Mouse (Mus musculus) liver, embryonic 13.5 days (tissue): Measurements from ENCODE around the gene Paqr6. TPM values are rescaled to one million over a fixed set of nuclear protein-coding genes. Genes with fewer than 3 reads are reported as not detected.

ENCODE experiments used
- ATAC-seq: fragments of 200-750 bp; cut with Nextera tagmentation; 2 replicates; pipeline ENCODE4 v1.8.0; 2017; ENCODE audit warnings: low read depth, mild to moderate bottlenecking, moderate number of reproducible peaks, moderate library complexity
- DNase-seq: peaks from one replicate; pipeline ENCODE4 v3.0.0; 2022
- H3K27ac ChIP-seq: fragments of 300-500 bp; sonication (generic); 2 replicates; pipeline ENCODE4 v1.5.1; 2015; ENCODE audit warnings: moderate library complexity, mild to moderate bottlenecking, inconsistent platforms
- H3K27me3 ChIP-seq: fragments of 300-500 bp; sonication (generic); 2 replicates; pipeline ENCODE4 v1.6.1; 2015; ENCODE audit warnings: mild to moderate bottlenecking, inconsistent platforms
- H3K36me3 ChIP-seq: fragments of 300-500 bp; sonication (generic); 2 replicates; pipeline ENCODE4 v1.6.1; 2015; ENCODE audit warnings: mild to moderate bottlenecking, inconsistent platforms
- H3K4me1 ChIP-seq: fragments of 300-500 bp; sonication (generic); replicated peaks from 2 replicates; pipeline ENCODE4 v1.6.1; 2015; ENCODE audit warnings: inconsistent platforms
- H3K4me2 ChIP-seq: fragments of 300-500 bp; sonication (generic); 2 replicates; pipeline ENCODE4 v1.6.1; 2015; ENCODE audit warnings: inconsistent platforms, mild to moderate bottlenecking, moderate library complexity
- H3K4me3 ChIP-seq: fragments of 300-500 bp; sonication (generic); replicated peaks from 2 replicates; pipeline ENCODE4 v1.5.1; 2015; ENCODE audit warnings: mild to moderate bottlenecking, inconsistent platforms
- H3K9ac ChIP-seq: fragments of 300-500 bp; sonication (generic); 2 replicates; pipeline ENCODE4 v1.6.1; 2015; ENCODE audit warnings: mild to moderate bottlenecking, inconsistent platforms
- H3K9me3 ChIP-seq: fragments of 300-500 bp; sonication (generic); replicated peaks from 2 replicates; pipeline ENCODE4 v1.6.1; 2016; ENCODE audit warnings: inconsistent platforms
- WGBS: fragments of 180-500 bp; shearing (Covaris S2); methylation state at CpG from one replicate; pipeline ENCODE4 v1.1.7; 2015; ENCODE audit not compliant: insufficient replicate concordance; 5-methylcytosine and 5-hydroxymethylcytosine counted together
- polyA plus RNA-seq: library from polyadenylated mRNA; unstranded; fragments of >200 nt; fragmentation: Nextera tagmentation; extraction: Ambion mirVana; gene quantifications from 2 replicates; pipeline ENCODE4 v1.2.1, GENCODE M21; 2015

Paqr6 gene
- polyA plus RNA-seq, 1 experiment from 2014 or later, result 7.5 TPM

GRCm38 (mm10) chr3:88415668-88416067 is 51.3 kb downstream of the Paqr6 start:
- 0 out of 2 replicates have a peak, but pooled peaks have one; percentile 16 for ATAC-seq

GRCm38 (mm10) chr3:88418016-88418415 is 53.6 kb downstream of the Paqr6 start:
- Histone ChIP-seq H3K9me3 (no peaks in the 10 kb centered on the region), H3K4me1 (peaks cover 78% of the 10 kb centered on the region), H3K4me3 (no peak overlapping the region), H3K4me2 (no peak overlapping the region), H3K36me3 (peaks cover 84% of the 10 kb centered on the region), H3K27ac (0 out of 2 replicates have a peak overlapping the region, but pooled peaks have one; percentile 40), H3K27me3 (no peaks in the 10 kb centered on the region), H3K9ac (peak overlapping the region; percentile 18; the same call in 1 of the 2 replicates)
- ATAC-seq (no peak), DNase-seq (no peak)
- 76% methylated on average over 6 of the region's 6 CpGs for WGBS

More at GRCm38 (mm10) chr3:88415668-88416067, 51.3 kb downstream of the Paqr6 start:
- Histone ChIP-seq H3K36me3 (peaks cover 96% of the 10 kb centered on the region), H3K4me2 (0 out of 2 replicates have a peak overlapping the region, but pooled peaks have one; percentile 1), H3K4me1 (peaks cover 80% of the 10 kb centered on the region), H3K27me3 (no peaks in the 10 kb centered on the region), H3K27ac (peak overlapping the region; percentile 43), H3K9me3 (no peaks in the 10 kb centered on the region), H3K9ac (peak overlapping the region; percentile 44), H3K4me3 (no peak overlapping the region)
- WGBS, result 62% methylated on average over 4 of the region's 4 CpGs
- no peak for DNase-seq

Other genes with a start within 250 kb of the Paqr6 start
- 5.5 and 7.5 TPM in 2 replicates for gene Mef2d, start 222.2 kb upstream of the Paqr6 start, polyA plus RNA-seq
- 14.7 and 15.4 TPM in 2 replicates for gene Rhbg, start 109.9 kb upstream of the Paqr6 start, polyA plus RNA-seq
- gene Gm38392, start 77.4 kb upstream of the Paqr6 start, polyA plus RNA-seq, result 1.3 TPM in 1 of 2 replicates, not detected in the other
- 6.3 and 6.9 TPM in 2 replicates for gene Tsacc, start 67.6 kb upstream of the Paqr6 start, polyA plus RNA-seq
- 376 and 404 TPM in 2 replicates for gene Cct3, start 67.5 kb upstream of the Paqr6 start, polyA plus RNA-seq
- 89.4 and 92.9 TPM in 2 replicates for gene Glmp, start 39.6 kb upstream of the Paqr6 start, polyA plus RNA-seq
- gene Tmem79, start 28.4 kb upstream of the Paqr6 start, polyA plus RNA-seq, result 1.5 TPM in 2 replicates
- 31.8 and 33.2 TPM in 2 replicates for gene Smg5, start 28.3 kb upstream of the Paqr6 start, polyA plus RNA-seq
- gene Bglap3, start 8.2 kb downstream of the Paqr6 start, polyA plus RNA-seq, result 0.17 and 0.29 TPM in 2 replicates
- gene Bglap2, start 14.1 kb downstream of the Paqr6 start, polyA plus RNA-seq, result not detected in 2 replicates
- not detected in 2 replicates for gene Bglap, start 19.9 kb downstream of the Paqr6 start, polyA plus RNA-seq
- gene Pmf1, start 45.7 kb downstream of the Paqr6 start, polyA plus RNA-seq, result 97.1 and 105 TPM in 2 replicates
- 10.4 and 13.2 TPM in 2 replicates for gene Slc25a44, start 60.6 kb downstream of the Paqr6 start, polyA plus RNA-seq
- gene Sema4a, start 96.6 kb downstream of the Paqr6 start, polyA plus RNA-seq, result 13.8 and 15.8 TPM in 2 replicates
- 165 and 184 TPM in 2 replicates for gene Lmna, start 145.4 kb downstream of the Paqr6 start, polyA plus RNA-seq
- gene Mex3a, start 167.8 kb downstream of the Paqr6 start, polyA plus RNA-seq, result 1.2 and 1.5 TPM in 2 replicates
- 0.15 TPM in 1 of 2 replicates, not detected in the other for gene Rab25, start 183.7 kb downstream of the Paqr6 start, polyA plus RNA-seq
- gene Lamtor2, start 188.5 kb downstream of the Paqr6 start, polyA plus RNA-seq, result 88.4 and 95.9 TPM in 2 replicates
- gene Ubqln4, start 189.2 kb downstream of the Paqr6 start, polyA plus RNA-seq, result 20.7 and 22.8 TPM in 2 replicates
- gene Ssr2, start 211.3 kb downstream of the Paqr6 start, polyA plus RNA-seq, result 187 and 206 TPM in 2 replicates
- gene Arhgef2, start 241.4 kb downstream of the Paqr6 start, polyA plus RNA-seq, result 16.4 and 17.9 TPM in 2 replicates